Mouse (Mus musculus) layer of hippocampus, adult 9-10 months (tissue): ENCODE results near the gene Gpx4.

Source experiments
- DNase-seq: peaks from one replicate; pipeline ENCODE4 v3.0.0; 2022; ENCODE audit warnings: low spot score

Gpx4 gene

GRCm38 (mm10) chr10:80047041-80047565 lies at the start of gene Gpx4:
Gene Gpx4 (plus strand): TSS chr10:80047166.
- no peak for DNase-seq

GRCm38 (mm10) chr10:79997819-79998218 lies 49.1 kb upstream of the Gpx4 start:
- no peak for DNase-seq

- DNase-seq, result no peak
Observed at GRCm38 (mm10) chr10:80001945-80002344, 45.0 kb upstream of the Gpx4 start.

- DNase-seq, result no peak
Observed at GRCm38 (mm10) chr10:80002829-80003228, 44.1 kb upstream of the Gpx4 start.

- no peak for DNase-seq
Observed at GRCm38 (mm10) chr10:80003374-80004232, 43.4 kb upstream of the Gpx4 start.

- no peak for DNase-seq
Observed at GRCm38 (mm10) chr10:80004233-80004705, 42.7 kb upstream of the Gpx4 start.

- DNase-seq, result no peak
Observed at GRCm38 (mm10) chr10:80011740-80012139, 35.2 kb upstream of the Gpx4 start.

- DNase-seq, result no peak
Observed at GRCm38 (mm10) chr10:80013609-80014008, 33.4 kb upstream of the Gpx4 start.

GRCm38 (mm10) chr10:80014484-80015290 lies 32.3 kb upstream of the Gpx4 start:
- DNase-seq, result no peak

- no peak for DNase-seq
Observed at GRCm38 (mm10) chr10:80015583-80015982, 31.4 kb upstream of the Gpx4 start.

- DNase-seq, result no peak
Observed at GRCm38 (mm10) chr10:80016511-80016910, 30.5 kb upstream of the Gpx4 start, which contains the start of gene Arhgap45. Gene Arhgap45 (plus strand): TSS chr10:80016653.

- no peak for DNase-seq
Observed at GRCm38 (mm10) chr10:80016931-80017330, 30.0 kb upstream of the Gpx4 start.

GRCm38 (mm10) chr10:80017361-80017760 lies 29.6 kb upstream of the Gpx4 start:
- DNase-seq, result no peak

GRCm38 (mm10) chr10:80017771-80018170 lies 29.2 kb upstream of the Gpx4 start:
- DNase-seq, result no peak

- no peak for DNase-seq
Observed at GRCm38 (mm10) chr10:80018739-80019297, 28.1 kb upstream of the Gpx4 start.

- DNase-seq, result no peak
Observed at GRCm38 (mm10) chr10:80019471-80020131, 27.4 kb upstream of the Gpx4 start.

- no peak for DNase-seq
Observed at GRCm38 (mm10) chr10:80020191-80020590, 26.8 kb upstream of the Gpx4 start.

GRCm38 (mm10) chr10:80020603-80021319 lies 26.2 kb upstream of the Gpx4 start:
- DNase-seq, result no peak

- DNase-seq, result no peak
Observed at GRCm38 (mm10) chr10:80021320-80021641, 25.7 kb upstream of the Gpx4 start.

GRCm38 (mm10) chr10:80022164-80022563 lies 24.8 kb upstream of the Gpx4 start:
- DNase-seq, result no peak

- no peak for DNase-seq
Observed at GRCm38 (mm10) chr10:80022806-80023205, 24.2 kb upstream of the Gpx4 start.
